Mouse (Mus musculus) spleen, postnatal 14 days (tissue): Measurements from ENCODE around the gene Cdk15.

Source experiments
- DNase-seq, 2 experiments: peaks; one replicate each; pipeline ENCODE4 v3.0.0; 2021 to 2022; ENCODE audit warnings: low spot score in 2 of 2

Cdk15 gene

DNA sequence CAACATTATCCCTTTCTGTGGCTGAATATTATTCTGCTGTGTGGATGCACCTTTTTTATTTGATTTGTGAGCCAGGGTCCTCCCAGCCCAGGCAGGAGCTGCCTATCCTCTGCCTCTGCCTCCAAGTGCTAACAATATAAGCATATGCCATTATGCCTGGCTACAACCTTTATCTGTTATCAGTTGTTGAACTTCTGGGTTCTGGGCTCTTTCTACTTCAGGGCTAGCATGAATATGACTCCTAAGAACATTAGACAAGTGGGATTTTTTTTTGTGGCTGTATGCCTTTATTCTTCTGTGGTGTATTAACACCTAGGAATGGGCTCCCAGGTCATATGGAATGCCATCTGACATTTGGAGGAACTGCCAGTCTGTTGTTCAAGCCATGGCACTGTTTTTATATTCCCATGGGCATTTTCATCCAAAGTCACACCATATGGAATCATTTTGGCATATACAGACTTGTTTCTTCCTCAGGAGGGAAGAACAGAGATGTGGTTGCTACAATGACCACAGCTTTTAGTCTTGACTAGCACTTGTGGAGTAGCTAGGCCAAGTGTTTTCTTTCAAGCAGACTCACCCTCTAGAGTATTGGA, 113.7 kb downstream of the Cdk15 start:
- DNase-seq, result no peak

DNA sequence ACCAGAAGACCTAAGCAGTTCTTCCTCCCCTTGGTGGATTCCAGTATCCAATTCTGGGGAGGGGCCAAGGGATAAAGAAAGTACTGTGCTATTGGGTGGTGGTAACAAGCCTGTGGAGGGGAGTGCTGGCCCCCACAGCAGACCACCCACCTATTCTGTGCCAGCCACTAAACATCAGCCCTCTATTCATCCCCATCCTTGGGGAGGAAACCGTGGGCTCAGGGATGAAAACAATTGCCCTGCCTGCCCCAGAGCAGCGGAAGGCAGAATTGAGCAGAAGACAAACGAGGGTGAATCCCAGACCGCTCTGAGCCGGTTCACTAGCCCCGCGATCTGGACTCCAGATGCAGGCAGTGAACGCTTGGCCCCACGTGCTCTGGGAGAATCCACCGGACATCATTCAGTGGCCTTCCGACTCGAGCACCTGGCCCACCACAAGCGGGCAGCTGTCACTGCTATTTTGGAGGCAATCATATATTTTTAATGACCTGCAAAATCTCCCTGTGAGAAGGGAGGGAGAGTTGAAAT, 119.4 kb downstream of the Cdk15 start:
- DNase-seq, result no peak

DNA sequence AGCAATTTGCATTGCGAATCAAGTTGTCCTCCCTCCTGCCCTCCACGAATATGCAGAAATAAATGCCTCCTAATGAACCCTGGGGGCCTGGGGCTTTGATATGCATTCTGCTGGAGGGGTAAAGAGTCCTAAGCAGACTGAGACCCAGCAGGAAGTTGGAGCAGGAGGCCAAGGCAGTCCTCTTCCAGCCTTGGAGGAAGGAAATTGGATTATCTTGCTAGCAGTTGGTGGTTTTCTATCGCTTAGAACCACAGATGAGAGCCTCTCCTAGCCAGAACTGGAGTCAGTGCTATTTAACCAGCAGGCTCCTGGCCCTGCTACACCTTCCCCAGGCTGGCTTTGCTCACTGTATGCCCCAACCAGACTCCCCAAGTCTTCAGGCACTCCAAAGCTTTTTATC, 119.9 kb downstream of the Cdk15 start:
- DNase-seq, result no peak

DNA sequence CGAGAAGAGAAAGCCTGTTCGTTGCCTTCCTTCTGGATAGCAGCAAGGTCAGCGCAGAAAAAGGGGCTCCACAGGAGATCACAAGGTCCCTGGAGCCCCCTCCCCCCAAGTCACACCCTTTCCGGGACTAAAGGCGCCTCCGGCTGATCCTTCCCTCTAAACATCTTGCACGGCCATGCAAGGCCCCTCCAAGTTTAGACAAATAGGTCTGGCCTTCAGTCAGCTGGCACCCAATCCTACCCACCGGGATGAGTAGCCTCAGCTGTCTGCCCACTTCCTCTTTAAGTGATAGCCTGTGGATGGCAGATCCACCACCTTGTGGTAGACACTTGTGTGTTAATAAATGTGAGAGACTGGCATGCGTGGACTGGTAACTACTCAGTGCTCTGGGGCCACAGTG, 120.6 kb downstream of the Cdk15 start:
- DNase-seq, result no peak

DNA sequence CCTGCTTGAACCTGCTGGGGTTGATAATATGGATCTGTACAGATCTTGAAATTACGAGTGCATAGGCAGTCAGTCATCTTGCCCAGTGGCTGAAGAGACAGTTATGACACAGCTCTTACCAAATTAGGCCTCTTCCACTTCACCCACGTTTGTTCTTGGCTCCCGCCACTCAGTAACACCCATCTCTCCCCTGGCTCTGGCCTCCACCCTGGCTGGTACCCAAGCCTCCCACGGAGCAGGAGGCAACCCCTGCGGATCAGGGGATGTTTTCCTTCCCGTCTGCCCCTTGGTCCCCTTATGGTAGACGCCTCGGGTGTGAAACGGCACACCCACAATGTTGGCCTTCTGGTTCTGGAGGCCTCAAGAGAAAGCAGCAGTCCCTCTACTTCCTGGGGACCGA, 124.2 kb downstream of the Cdk15 start:
- DNase-seq, result no peak

DNA sequence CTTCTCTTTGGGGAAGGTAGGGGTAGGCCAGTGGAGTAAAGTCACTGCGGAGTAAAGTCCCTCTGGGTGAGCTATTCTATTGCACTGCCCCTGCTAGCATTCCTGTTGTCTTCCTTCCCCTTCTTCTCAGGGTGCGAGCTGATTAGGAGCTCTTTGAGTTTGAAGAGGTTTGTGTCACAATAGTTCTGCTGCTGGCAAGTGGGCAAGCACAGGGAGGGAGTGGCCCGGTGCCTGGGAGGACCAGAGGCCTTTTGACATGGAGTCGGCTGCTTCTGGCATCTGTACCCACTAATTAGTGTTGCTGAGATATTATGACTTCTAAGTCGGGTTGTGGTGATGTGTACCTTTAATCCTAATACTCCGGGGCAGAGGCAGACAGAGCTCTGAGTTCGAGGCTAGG, 124.8 kb downstream of the Cdk15 start:
- no peak for DNase-seq

DNA sequence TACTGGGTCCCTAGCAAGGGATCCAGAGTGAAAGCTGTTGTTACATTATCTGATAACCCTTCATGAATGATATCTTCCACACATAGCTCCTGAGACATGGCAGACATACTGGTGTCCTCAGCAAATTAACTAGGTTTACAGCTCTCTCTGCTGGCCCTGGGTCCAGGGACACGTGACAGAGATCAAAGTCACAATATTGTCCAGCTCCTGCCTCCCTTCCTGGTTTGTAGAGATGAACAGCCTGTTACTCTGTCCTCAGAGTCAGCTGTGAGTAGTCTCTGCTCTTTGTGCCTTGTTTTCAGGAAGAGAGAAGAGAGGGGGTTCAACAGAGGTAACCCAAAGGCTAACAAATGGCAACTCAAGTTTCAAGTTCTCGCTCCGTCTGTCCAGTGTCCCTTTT, 125.8 kb downstream of the Cdk15 start:
- no peak for DNase-seq

DNA sequence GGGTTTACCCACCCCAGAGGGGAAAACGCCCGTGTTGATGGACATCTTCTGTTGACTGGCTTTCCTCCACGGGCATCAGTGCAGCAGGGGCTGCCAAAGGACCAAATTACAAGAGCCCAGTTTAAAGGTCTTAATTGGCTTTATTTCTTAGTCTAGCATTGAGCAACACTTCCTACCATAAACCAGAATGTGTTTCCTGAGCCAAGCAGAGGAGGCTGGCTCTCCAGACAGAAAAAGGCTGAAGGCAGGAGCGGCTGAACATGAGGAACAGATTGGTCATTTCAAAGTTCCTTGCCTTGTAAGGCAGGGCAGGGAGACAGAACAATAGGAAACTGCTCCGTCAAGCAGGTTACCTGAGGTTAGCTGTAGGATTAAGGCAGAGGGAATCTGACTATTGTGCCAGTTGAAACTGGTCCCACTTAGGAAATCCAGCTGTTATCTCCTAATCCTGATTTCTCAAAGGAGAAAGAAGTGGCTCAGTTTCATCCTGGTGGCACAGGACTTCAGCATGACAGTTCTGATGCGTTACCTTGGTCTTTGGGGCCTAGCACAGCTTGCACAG, 126.4 kb downstream of the Cdk15 start:
- no peak for DNase-seq

DNA sequence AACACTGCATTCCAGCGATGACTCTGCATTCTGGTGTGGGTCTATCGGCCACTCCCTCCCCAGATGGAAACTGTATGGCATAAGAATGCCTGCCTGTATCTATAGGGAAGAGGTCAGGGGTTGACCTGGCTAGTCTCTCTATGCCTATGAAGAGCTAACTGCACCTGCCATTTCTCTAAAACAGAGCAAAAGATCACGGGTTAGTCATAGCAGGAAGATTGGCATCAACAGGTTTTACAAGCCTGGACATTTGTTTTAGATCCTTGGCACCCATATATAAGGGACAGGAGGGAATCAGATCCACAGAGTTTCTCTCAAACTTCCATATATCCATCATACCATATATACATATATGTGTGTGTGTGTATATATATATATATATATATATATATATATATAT, 127.7 kb downstream of the Cdk15 start:
- no peak for DNase-seq

DNA sequence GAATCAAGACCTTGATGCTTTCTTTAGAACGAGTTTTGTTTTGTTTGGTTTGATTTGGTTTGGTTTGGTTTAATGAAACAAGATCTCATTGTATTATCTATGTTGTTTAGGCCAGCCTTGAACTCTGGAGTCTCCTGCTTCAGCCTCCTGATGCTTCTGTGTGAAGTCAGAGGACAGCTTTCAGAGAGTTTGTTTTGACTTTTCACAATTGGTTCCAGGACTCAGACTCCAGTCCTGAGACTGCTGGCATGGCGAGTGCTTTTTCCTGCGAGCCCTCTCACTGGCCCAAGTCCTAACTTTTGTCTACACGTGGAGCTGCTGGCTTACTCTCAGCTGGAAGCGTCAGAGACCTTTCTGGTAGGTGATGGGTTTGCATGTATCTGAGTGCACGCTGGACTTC, 128.9 kb downstream of the Cdk15 start:
- DNase-seq, result no peak

DNA sequence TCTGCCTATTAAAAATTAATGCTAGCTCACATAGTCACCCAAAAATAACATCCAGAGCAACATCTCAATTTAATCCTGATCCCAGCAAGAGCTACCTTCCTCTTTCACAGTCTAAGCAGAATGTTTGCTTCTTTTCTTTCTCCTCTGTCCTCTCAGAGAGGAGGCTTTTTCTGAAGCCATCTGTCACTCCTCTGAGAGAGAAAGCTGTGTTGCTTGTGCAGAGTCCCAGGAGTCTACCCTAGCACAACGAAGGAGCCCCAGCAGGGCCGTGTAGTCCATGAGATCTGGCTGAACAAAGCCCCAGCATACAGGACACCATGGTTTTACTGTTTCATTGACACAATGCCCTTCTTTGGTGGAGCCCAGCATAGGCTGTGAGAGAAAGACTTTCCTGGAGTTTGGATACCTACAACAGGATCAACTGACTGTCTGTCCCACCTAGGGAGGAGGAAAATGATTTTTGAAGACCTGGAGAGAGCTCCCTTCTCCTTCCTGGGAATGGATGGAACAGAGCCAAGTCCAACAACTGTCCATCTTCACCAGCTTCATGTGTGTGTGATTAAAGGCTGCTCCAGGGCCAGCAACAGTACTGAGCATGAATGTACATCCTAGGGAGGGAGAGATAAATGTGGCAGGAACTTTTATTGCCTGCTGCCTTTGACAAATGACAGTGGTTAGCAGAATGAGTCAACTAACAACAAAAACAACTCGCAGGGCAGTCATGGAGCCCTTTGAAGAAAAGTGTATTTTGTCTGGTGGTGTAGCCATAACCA, 131.0 kb downstream of the Cdk15 start:
- no peak for DNase-seq

DNA sequence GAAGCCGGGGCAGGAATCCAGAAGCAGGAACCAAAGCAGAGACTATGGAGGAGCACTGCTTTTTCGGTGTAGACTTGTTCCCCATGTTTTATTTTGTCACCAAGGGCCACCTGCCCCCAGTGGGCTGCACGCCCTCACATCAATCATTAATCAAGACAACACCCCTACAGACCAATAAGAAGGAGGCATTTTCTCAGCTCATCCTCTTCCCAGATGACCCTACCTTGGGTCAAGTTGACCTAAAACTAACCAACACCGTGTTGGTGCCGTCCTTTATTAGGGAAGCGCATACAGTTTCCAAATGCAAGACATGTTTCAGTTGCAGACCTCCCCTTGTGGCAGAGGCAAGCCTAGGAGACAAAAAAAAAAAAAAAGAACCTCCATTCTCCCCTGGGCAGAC, 132.5 kb downstream of the Cdk15 start:
- no peak for DNase-seq

DNA sequence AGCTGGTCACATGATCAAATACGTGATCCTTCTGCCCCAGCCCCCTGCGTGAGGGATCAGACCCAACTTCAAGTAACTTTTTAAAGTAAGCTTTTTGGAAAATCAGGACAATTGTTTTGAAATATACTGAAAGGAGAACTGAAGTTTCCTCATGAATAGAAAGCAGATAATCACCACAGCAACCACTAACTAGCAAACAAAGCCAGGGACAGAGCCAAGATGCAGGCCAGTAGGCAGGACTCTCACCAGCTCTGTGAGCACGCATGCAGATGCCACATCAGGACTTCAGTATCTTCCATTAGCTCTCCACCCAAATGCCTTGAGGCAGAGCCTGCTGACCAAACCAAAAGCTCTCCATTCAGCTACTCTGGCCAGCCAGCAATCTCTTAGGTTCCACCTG, 135.0 kb downstream of the Cdk15 start:
- DNase-seq, result no peak

DNA sequence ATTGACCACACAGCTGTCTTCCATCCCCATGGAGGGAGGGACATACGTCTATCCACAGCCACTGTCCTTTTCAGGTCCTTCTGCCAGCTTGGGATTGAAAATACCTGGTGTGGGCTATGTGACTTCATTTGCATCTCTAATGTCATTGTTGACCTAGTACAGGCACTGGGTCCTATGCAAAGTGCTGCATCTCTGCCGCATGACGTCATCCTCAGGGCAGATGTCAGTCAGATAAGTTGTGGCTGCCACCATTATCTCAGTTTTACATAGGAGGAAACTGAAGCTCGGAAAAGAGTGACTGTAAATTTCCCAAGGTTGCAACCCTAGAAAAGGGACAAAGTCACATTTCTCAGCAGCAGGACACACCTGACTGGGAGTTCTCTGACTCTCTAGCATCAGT, 137.4 kb downstream of the Cdk15 start:
- DNase-seq, result no peak

DNA sequence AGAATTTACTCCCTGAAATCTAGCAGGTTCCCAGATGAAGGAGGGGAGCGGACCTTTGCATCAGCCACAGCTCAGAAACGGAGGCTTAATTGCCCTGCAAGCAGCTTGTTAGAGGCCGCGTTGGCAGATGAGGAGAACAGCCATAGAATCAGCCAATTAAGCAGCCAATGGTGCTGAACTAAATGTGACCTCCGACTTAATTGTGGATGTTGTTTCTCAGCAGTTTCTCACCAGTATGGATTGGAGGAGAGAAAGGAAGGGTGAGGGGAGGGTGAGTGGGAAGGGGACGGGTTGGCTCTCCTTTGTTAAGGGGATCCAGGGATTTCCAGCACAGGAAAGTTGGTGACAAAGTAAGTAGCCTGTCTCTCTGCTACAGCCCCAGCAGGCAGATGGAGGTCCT, 137.9 kb downstream of the Cdk15 start:
- no peak for DNase-seq

DNA sequence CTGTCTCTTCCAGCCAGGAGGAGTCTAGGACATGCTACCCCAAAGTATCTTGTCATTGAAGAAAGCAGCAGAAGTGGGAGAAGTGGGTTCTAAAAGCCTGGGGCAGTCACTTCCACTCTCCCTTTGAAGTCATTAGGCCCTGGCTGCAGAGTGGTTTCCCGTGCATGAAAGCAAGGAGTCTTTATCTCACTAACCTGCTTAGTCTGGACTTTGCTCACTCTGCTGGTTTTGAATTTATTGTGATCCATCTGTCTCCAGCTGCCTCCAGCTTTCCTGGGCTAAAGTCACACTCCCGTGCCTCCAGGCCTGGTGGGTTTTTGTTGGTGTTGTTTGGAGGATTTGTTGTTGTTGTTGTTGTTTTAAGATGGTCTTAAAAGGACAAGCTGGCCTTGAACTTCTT, 139.3 kb downstream of the Cdk15 start:
- no peak for DNase-seq

DNA sequence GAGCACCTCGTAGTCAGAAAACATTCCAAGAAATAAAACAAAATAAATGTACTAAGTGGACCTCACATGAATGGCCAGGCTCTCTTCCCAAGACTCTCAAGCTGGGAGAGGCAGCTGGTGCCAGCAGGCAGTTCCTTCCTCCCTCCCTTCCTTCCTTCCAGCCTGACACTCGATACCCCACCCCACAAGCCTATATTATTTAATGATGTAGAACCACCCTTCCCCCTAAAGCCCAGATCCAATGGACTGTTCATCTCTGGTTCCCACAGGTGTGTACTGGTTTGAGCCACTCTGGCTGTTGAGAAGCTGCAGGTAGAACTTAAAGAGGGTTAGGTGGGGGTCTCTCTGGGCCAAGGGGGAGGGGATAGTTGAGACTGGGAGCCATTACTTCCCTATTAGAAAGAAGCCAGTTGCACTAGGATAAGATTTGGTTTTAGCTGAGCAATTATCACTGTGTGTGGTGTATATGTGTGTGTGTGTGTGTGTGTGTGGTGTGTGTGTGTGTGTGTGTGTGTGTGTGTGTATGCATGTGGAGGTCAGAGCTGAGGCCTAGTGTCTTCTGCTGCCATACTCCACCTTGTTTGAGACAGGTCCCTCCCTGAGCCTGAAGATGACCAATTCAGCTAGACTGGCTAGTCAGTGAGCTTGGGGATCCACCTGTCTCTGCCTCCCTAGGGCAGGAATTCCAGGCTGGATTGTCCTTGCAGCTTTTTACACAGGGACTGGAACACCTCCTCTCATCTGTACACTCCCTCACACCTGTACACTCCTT, 143.0 kb downstream of the Cdk15 start:
- no peak for DNase-seq

DNA sequence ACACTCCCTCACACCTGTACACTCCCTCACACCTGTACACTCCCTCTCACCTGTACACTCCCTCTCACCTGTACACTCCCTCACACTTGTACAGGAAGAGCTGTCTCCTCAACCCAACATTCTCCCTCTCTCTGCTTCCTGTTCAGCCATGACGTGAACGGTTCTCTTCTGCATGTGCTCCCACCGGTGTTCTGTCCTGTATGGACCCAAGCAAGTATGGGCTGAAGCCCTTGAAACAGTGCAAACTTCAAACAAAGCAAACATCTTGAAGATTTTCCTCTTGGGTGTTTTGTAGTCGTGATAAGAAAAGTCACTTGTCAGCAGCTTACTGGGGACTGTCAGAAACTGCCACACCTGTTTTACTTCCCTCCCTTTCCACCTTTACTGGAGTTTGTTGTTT, 144.5 kb downstream of the Cdk15 start:
- DNase-seq, result no peak
